In genomic region chr19:24699196-24699595, GRCm38 (mm10) we compare ENCODE assay signal across 22 mouse cellular contexts. TPM values are rescaled to one million over a fixed set of nuclear protein-coding genes. Genes with fewer than 3 reads are reported as not detected.
DNase-seq lines count a peak whose midpoint lies in the region; ATAC-seq and TF ChIP-seq lines count a peak whose summit lies in the region.
"Had no signal": no experiment of that assay in that cellular context is flagged by ENCODE, and none has a peak within 500 bp of the region (broad histone marks: within the 10 kb centered on the region; RNA-seq: fewer than 3 reads in every experiment).

No protein-coding gene starts in this region.

- no peaks in the 10 kb centered on the region for H3K9me3 ChIP-seq in kidney, embryonic 14.5 days (ENCODE audit: control insufficient read depth, low read length)
- H3K9me3 ChIP-seq in lung, postnatal 0 days (ENCODE audit: low read length) = no peaks in the 10 kb centered on the region
- H3K9me3 ChIP-seq: heart, embryonic 15.5 days; hindbrain, embryonic 10.5 days; limb, embryonic 13.5 days; liver, embryonic 13.5 days; midbrain, embryonic 12.5 days; neural tube, embryonic 13.5 days; stomach, embryonic 15.5 days had no signal

- no peak overlapping the region for H3K9ac ChIP-seq in kidney, embryonic 14.5 days (ENCODE audit: low read depth, low read length)
- no peak overlapping the region for H3K9ac ChIP-seq in lung, postnatal 0 days (replicated peaks; ENCODE audit: low read depth)
- H3K9ac ChIP-seq: heart, embryonic 15.5 days; limb, embryonic 13.5 days; liver, embryonic 13.5 days; midbrain, embryonic 12.5 days; neural tube, embryonic 13.5 days; stomach, embryonic 15.5 days had no signal

- intact Hi-C loops in left cerebral cortex, postnatal 14 days (cut with DNase I) = no loop called here

- DNase-seq in kidney, adult 11 months = no peak
- DNase-seq in urinary bladder, postnatal 14 days (ENCODE audit: low spot score) = peak; percentile 26
- DNase-seq in urinary bladder, postnatal 36 days (ENCODE audit: low spot score in 2 of 2) = no peak
- DNase-seq in lung, postnatal 0 days (ENCODE audit: low spot score) = peak; percentile 83
- no peak for DNase-seq in left cerebral cortex, postnatal 14 days (ENCODE audit: low spot score in 2 of 2)
- DNase-seq in thymus, adult 2 months = no peak
- DNase-seq in spleen, postnatal 10 days (ENCODE audit: low spot score in 2 of 2) = no peak
- DNase-seq: cerebellum, adult 2 months; liver, embryonic 13.5 days; right cerebral cortex, postnatal 14 days; spleen, adult 18-20 months; thymus, adult 18-20 months had no signal

- 44% methylated on average over 3 of the region's 3 CpGs for WGBS in kidney, embryonic 14.5 days
- 40% methylated on average over 3 of the region's 3 CpGs for WGBS in lung, postnatal 0 days
- WGBS in thymus, adult 2 months = 86% methylated on average over 3 of the region's 3 CpGs

- peaks cover 6% of the 10 kb centered on the region for H3K4me1 ChIP-seq in kidney, embryonic 14.5 days (ENCODE audit: control insufficient read depth, insufficient read depth, low read length)
- no peaks in the 10 kb centered on the region for H3K4me1 ChIP-seq in lung, postnatal 0 days (ENCODE audit: insufficient read depth, low read depth, low read length)
- H3K4me1 ChIP-seq in thymus, adult 2 months (replicated peaks; ENCODE audit: control insufficient read depth, insufficient read depth, low read length) = no peaks in the 10 kb centered on the region
- H3K4me1 ChIP-seq: heart, embryonic 15.5 days; liver, embryonic 13.5 days; midbrain, embryonic 12.5 days had no signal

- no peaks in the 10 kb centered on the region for H3K27me3 ChIP-seq in kidney, embryonic 14.5 days (ENCODE audit: control insufficient read depth, insufficient read depth, low read length)
- H3K27me3 ChIP-seq in lung, postnatal 0 days (replicated peaks; ENCODE audit: insufficient read depth, low read length) = no peaks in the 10 kb centered on the region
- no peaks in the 10 kb centered on the region for H3K27me3 ChIP-seq in thymus, adult 2 months (ENCODE audit: control insufficient read depth, insufficient read depth, low read length)
- H3K27me3 ChIP-seq: heart, embryonic 15.5 days; limb, embryonic 13.5 days; liver, embryonic 13.5 days; midbrain, embryonic 12.5 days; stomach, embryonic 15.5 days had no signal

- no peak overlapping the region for H3K4me2 ChIP-seq in kidney, embryonic 14.5 days (replicated peaks; ENCODE audit: low read depth, low read length)
- no peak overlapping the region for H3K4me2 ChIP-seq in lung, postnatal 0 days (replicated peaks; ENCODE audit: low read depth, low read length)
- H3K4me2 ChIP-seq: heart, embryonic 15.5 days; limb, embryonic 13.5 days; liver, embryonic 13.5 days; midbrain, embryonic 12.5 days; neural tube, embryonic 13.5 days; stomach, embryonic 15.5 days had no signal

- no peak overlapping the region for H3K4me3 ChIP-seq in kidney, embryonic 14.5 days (ENCODE audit: low read length)
- no peak overlapping the region for H3K4me3 ChIP-seq in lung, postnatal 0 days (ENCODE audit: low read depth, low read length)
- no peak overlapping the region for H3K4me3 ChIP-seq in thymus, adult 2 months (ENCODE audit: control insufficient read depth, insufficient read depth, low read length)
- H3K4me3 ChIP-seq: heart, embryonic 15.5 days; hindbrain, embryonic 10.5 days; limb, embryonic 13.5 days; liver, embryonic 13.5 days; midbrain, embryonic 12.5 days; neural tube, embryonic 13.5 days; stomach, embryonic 15.5 days had no signal

- ATAC-seq in kidney, embryonic 14.5 days (ENCODE audit: low FRiP score, low TSS enrichment) = no peak
- peak; percentile 82 for ATAC-seq in lung, postnatal 0 days
- ATAC-seq: hindbrain, postnatal 0 days; intestine, postnatal 0 days had no signal

- TF ChIP-seq CTCF in lung, postnatal 0 days (IDR thresholded peaks at IDR 0.05) = no peak
- TF ChIP-seq CTCF in thymus, adult 2 months (IDR thresholded peaks at IDR 0.05; ENCODE audit: borderline replicate concordance, control insufficient read depth, extremely low read depth, insufficient read depth, low read length, poor library complexity) = no peak

- TF ChIP-seq POLR2A in thymus, adult 2 months (IDR thresholded peaks at IDR 0.05; ENCODE audit: control insufficient read depth, extremely low read depth, insufficient read depth, low read length, poor library complexity) = no peak

- peak; percentile 63; the same call in 1 of the 2 replicates for TF ChIP-seq EP300 in lung, postnatal 0 days (IDR thresholded peaks at IDR 0.05)

- peak overlapping the region; percentile 51; the same call in 1 of the 2 replicates for H3K27ac ChIP-seq in kidney, embryonic 14.5 days (ENCODE audit: low read depth, low read length)
- H3K27ac ChIP-seq in lung, postnatal 0 days (ENCODE audit: low read length) = no peak overlapping the region
- no peak overlapping the region for H3K27ac ChIP-seq in thymus, adult 2 months (ENCODE audit: control insufficient read depth, insufficient read depth, low read length)
- H3K27ac ChIP-seq: heart, embryonic 15.5 days; hindbrain, embryonic 10.5 days; hindbrain, postnatal 0 days; limb, embryonic 13.5 days; liver, embryonic 13.5 days; midbrain, embryonic 12.5 days; neural tube, embryonic 13.5 days; stomach, embryonic 15.5 days had no signal

- H3K36me3 ChIP-seq in kidney, embryonic 14.5 days (ENCODE audit: control insufficient read depth, insufficient read depth, low read length) = no peaks in the 10 kb centered on the region
- no peaks in the 10 kb centered on the region for H3K36me3 ChIP-seq in lung, postnatal 0 days (ENCODE audit: insufficient read depth, low read length)
- no peaks in the 10 kb centered on the region for H3K36me3 ChIP-seq in thymus, adult 2 months (ENCODE audit: control insufficient read depth, insufficient read depth, low read length)
- H3K36me3 ChIP-seq: heart, embryonic 15.5 days; hindbrain, embryonic 10.5 days; limb, embryonic 13.5 days; liver, embryonic 13.5 days; midbrain, embryonic 12.5 days; neural tube, embryonic 13.5 days; stomach, embryonic 15.5 days had no signal

RNA-seq across cellular contexts. Expression of gene Tmem252, which starts 25.4 kb away (rescaled TPM):
- polyA plus RNA-seq in kidney, embryonic 14.5 days (2014; fragmentation: Nextera tagmentation; extraction: Ambion mirVana) = 2.8 and 3.3 TPM in 2 replicates
- polyA plus RNA-seq in lung, postnatal 0 days (2015; fragmentation: Nextera tagmentation; extraction: Ambion mirVana) = 4.5 and 6.2 TPM in 2 replicates
- 1 to 10 TPM in 1 of 2 experiments, under 1 TPM in 1; 0.66 to 1.7 TPM for total RNA-seq in left cerebral cortex, postnatal 14 days (2021)
- 0.08 and 0.31 TPM in 2 replicates for polyA plus RNA-seq in thymus, adult 2 months (2012; rRNA removed)
- total RNA-seq: monocyte, adult 5-6 weeks had no signal

Comparison
In these comparisons a context has a peak if more than half of its experiments do, and no peak if none do; other contexts are left out.
1. DNase-seq: peak in urinary bladder, postnatal 14 days (single experiment) and lung, postnatal 0 days (single experiment); none in kidney, adult 11 months (single experiment), urinary bladder, postnatal 36 days (0 of 2), left cerebral cortex, postnatal 14 days (0 of 2), thymus, adult 2 months (single experiment) and spleen, postnatal 10 days (0 of 2).